Mouse (Mus musculus) thymus, adult 2 months (tissue): ENCODE measurements around the gene Zfp869.

Experiments
- CTCF ChIP-seq: fragments of 200-500 bp; IDR thresholded peaks from 2 replicates; pipeline ENCODE4 v1.5.1; 2012; ENCODE audit warnings: mild to moderate bottlenecking, control low read depth, low read length, moderate library complexity, borderline replicate concordance; ENCODE audit not compliant: control insufficient read depth, poor library complexity, insufficient read depth; ENCODE audit errors: extremely low read depth
- POLR2A ChIP-seq: fragments of 200-500 bp; IDR thresholded peaks from 2 replicates; pipeline ENCODE4 v1.6.1; 2012; ENCODE audit warnings: mild to moderate bottlenecking, low read length, control low read depth, moderate library complexity; ENCODE audit not compliant: control insufficient read depth, poor library complexity, insufficient read depth; ENCODE audit errors: extremely low read depth

GRCm38 (mm10) chr8:69752437-69752836 is 41.9 kb upstream of the Zfp869 start:
- no peak for TF ChIP-seq POLR2A
- no peak for TF ChIP-seq CTCF
